Mouse (Mus musculus): ENCODE data around the gene Tbc1d4. TPM values are rescaled to one million over a fixed set of nuclear protein-coding genes. Genes with fewer than 3 reads are reported as not detected.
A peak's percentile ranks its signal among the peaks of the same experiment; 100 is the strongest.

Gene Tbc1d4
- total and polyA plus RNA-seq, 2 experiments = 0.82 to 3.2 TPM

DNA sequence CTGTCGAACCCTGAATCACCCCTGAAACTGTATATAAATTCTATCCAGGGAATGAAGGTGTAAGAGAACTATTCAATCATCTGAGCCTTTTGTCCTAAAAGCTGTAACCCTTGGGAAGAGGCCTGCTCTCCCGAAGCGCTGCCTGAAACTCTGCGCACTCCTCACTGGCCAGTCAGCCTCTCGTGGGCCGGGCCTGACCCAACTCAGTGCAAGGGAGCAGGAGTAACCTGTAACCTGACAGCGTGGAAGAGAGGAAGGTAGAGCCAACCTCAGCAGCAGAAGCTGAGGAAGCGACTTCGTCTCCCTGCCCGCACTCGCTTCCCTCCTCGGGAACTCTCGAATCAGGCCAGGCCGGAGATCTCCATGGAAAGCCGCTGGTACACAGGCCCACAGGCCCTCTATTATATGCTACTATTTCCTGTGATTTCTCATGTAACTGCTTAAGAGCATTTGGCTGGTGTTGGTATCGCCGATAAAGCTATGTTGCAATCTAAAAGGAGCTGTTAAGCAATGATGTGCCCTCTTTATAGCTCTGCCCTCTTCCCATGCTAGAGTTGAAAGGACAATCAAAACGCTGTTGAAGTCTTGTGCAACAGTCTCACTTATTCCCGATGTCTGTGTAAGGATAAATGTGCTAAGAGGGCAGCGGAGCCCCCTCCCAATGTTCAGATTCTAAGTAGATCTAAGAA lies 60.0 kb downstream of the Tbc1d4 start:
- no peak overlapping the region for H3K4me3 ChIP-seq (ENCODE audit: insufficient read depth, low read depth, low read length)
- H3K27ac ChIP-seq (replicated peaks; ENCODE audit: insufficient read depth, low read depth, low read length) = no peak overlapping the region
- 76% methylated on average over 20 of the region's 20 CpGs for WGBS
- peak; percentile 93 for DNase-seq (ENCODE audit: extremely low read depth, low read depth, low spot score)
- no peaks in the 10 kb centered on the region for H3K27me3 ChIP-seq (ENCODE audit: control insufficient read depth, insufficient read depth, low read length)
- TF ChIP-seq CTCF (IDR thresholded peaks at IDR 0.05; ENCODE audit: low read depth, low read length) (no peak), POLR2A (IDR thresholded peaks at IDR 0.05; ENCODE audit: extremely low read depth, insufficient read depth, low read length) (no peak)
- no peak overlapping the region for H3K9ac ChIP-seq (ENCODE audit: low read depth, low read length)
- no peaks in the 10 kb centered on the region for H3K36me3 ChIP-seq (ENCODE audit: control insufficient read depth, insufficient read depth, low read length)
- no peaks in the 10 kb centered on the region for H3K79me2 ChIP-seq (ENCODE audit: control insufficient read depth, insufficient read depth, low read length)
- H3K4me1 ChIP-seq (ENCODE audit: control insufficient read depth, insufficient read depth, low read length) = no peaks in the 10 kb centered on the region

DNA sequence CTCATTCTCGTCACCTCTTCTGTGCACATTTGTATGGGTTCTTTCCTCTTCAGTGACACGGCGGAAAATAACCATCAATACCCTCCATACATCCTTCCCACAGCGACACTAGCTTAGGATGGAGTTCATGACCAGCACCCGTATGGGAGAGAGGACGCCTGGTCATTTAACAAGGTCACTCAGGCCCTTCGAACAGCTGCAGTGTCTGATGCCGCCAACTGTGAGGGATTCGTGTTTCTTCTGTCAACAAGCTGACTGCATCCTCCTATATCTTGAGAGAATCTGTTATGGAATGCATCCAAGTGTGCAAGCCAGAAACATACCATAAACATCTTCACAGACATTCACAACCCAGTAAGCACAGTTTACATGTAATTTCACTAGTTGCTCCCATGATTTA lies 67.1 kb downstream of the Tbc1d4 start:
- WGBS = 79% methylated on average over 9 of the region's 9 CpGs

DNA sequence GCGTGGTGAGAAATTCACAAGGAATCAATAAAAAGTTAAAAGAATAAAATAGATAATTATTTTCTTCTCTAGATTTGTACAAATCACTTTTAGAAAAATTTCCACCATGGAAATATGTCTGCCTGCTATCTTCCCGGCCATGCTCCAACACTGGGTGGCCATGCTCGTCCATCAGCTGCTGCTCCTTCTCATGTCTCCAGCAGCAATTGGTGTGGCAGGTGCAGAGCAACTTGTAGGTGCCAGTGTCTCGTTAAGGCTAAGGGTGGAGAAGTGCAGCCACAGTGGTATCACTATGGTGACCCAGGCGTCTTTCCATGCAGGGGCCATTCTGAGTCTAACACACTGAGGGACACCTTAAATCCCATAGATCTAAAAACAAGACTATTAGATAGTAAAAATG lies 67.8 kb downstream of the Tbc1d4 start:
- Histone ChIP-seq H3K4me3 (ENCODE audit: insufficient read depth, low read depth, low read length) (no peak overlapping the region), H3K27me3 (ENCODE audit: control insufficient read depth, insufficient read depth, low read length) (no peaks in the 10 kb centered on the region), H3K36me3 (ENCODE audit: control insufficient read depth, insufficient read depth, low read length) (no peaks in the 10 kb centered on the region), H3K27ac (replicated peaks; ENCODE audit: insufficient read depth, low read depth, low read length) (no peak overlapping the region), H3K4me1 (ENCODE audit: control insufficient read depth, insufficient read depth, low read length) (no peaks in the 10 kb centered on the region), H3K9ac (ENCODE audit: low read depth, low read length) (no peak overlapping the region), H3K79me2 (ENCODE audit: control insufficient read depth, insufficient read depth, low read length) (no peaks in the 10 kb centered on the region)
- DNase-seq (ENCODE audit: extremely low read depth, low read depth, low spot score) = no peak
- TF ChIP-seq CTCF (IDR thresholded peaks at IDR 0.05; ENCODE audit: low read depth, low read length) (no peak), POLR2A (IDR thresholded peaks at IDR 0.05; ENCODE audit: extremely low read depth, insufficient read depth, low read length) (no peak)
- WGBS = 91% methylated on average over 5 of the region's 5 CpGs

More for the DNA sequence above, 67.1 kb downstream of the Tbc1d4 start:
- TF ChIP-seq CTCF (IDR thresholded peaks at IDR 0.05; ENCODE audit: low read depth, low read length) (no peak), POLR2A (IDR thresholded peaks at IDR 0.05; ENCODE audit: extremely low read depth, insufficient read depth, low read length) (no peak)
- Histone ChIP-seq H3K27ac (replicated peaks; ENCODE audit: insufficient read depth, low read depth, low read length) (no peak overlapping the region), H3K79me2 (ENCODE audit: control insufficient read depth, insufficient read depth, low read length) (no peaks in the 10 kb centered on the region), H3K9ac (ENCODE audit: low read depth, low read length) (no peak overlapping the region), H3K4me1 (ENCODE audit: control insufficient read depth, insufficient read depth, low read length) (no peaks in the 10 kb centered on the region), H3K36me3 (ENCODE audit: control insufficient read depth, insufficient read depth, low read length) (no peaks in the 10 kb centered on the region), H3K4me3 (ENCODE audit: insufficient read depth, low read depth, low read length) (no peak overlapping the region), H3K27me3 (ENCODE audit: control insufficient read depth, insufficient read depth, low read length) (no peaks in the 10 kb centered on the region)
- DNase-seq (ENCODE audit: extremely low read depth, low read depth, low spot score) = no peak

GRCm38 (mm10) chr14:101540466-101540865 lies 68.5 kb downstream of the Tbc1d4 start:
- Histone ChIP-seq H3K27me3 (ENCODE audit: control insufficient read depth, insufficient read depth, low read length) (no peaks in the 10 kb centered on the region), H3K4me1 (ENCODE audit: control insufficient read depth, insufficient read depth, low read length) (no peaks in the 10 kb centered on the region), H3K79me2 (ENCODE audit: control insufficient read depth, insufficient read depth, low read length) (no peaks in the 10 kb centered on the region), H3K9ac (ENCODE audit: low read depth, low read length) (no peak overlapping the region), H3K36me3 (ENCODE audit: control insufficient read depth, insufficient read depth, low read length) (no peaks in the 10 kb centered on the region), H3K4me3 (ENCODE audit: insufficient read depth, low read depth, low read length) (no peak overlapping the region), H3K27ac (replicated peaks; ENCODE audit: insufficient read depth, low read depth, low read length) (no peak overlapping the region)
- TF ChIP-seq CTCF (IDR thresholded peaks at IDR 0.05; ENCODE audit: low read depth, low read length) = no peak
- TF ChIP-seq POLR2A (IDR thresholded peaks at IDR 0.05; ENCODE audit: extremely low read depth, insufficient read depth, low read length) = no peak
- peak; percentile 67 for DNase-seq (ENCODE audit: extremely low read depth, low read depth, low spot score)
- WGBS = 96% methylated on average over 3 of the region's 3 CpGs

DNA sequence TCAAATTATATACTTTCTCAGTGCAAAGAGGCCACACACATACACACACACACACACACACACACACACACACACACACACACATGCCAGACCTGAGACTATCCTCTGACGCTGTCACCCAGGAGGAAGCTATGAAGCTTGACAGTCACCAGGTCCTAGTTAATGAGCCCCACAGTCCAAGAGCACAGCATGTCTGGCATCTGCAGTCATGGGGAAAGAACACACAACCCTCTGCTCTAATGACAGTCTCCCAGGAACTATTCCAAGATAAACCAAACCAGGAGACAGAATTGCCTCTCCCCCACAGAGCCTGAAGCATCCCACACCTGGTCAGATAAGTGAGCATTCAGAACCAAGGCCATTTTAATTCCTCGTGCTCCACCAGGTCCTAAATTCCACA lies 71.1 kb downstream of the Tbc1d4 start:
- Histone ChIP-seq H3K36me3 (ENCODE audit: control insufficient read depth, insufficient read depth, low read length) (no peaks in the 10 kb centered on the region), H3K27me3 (ENCODE audit: control insufficient read depth, insufficient read depth, low read length) (no peaks in the 10 kb centered on the region), H3K27ac (replicated peaks; ENCODE audit: insufficient read depth, low read depth, low read length) (no peak overlapping the region), H3K79me2 (ENCODE audit: control insufficient read depth, insufficient read depth, low read length) (no peaks in the 10 kb centered on the region), H3K4me3 (ENCODE audit: insufficient read depth, low read depth, low read length) (no peak overlapping the region), H3K4me1 (ENCODE audit: control insufficient read depth, insufficient read depth, low read length) (no peaks in the 10 kb centered on the region), H3K9ac (ENCODE audit: low read depth, low read length) (no peak overlapping the region)
- peak; percentile 60 for DNase-seq (ENCODE audit: extremely low read depth, low read depth, low spot score)
- 74% methylated on average over 2 of the region's 2 CpGs for WGBS
- TF ChIP-seq POLR2A (IDR thresholded peaks at IDR 0.05; ENCODE audit: extremely low read depth, insufficient read depth, low read length) (no peak), CTCF (IDR thresholded peaks at IDR 0.05; ENCODE audit: low read depth, low read length) (no peak)

DNA sequence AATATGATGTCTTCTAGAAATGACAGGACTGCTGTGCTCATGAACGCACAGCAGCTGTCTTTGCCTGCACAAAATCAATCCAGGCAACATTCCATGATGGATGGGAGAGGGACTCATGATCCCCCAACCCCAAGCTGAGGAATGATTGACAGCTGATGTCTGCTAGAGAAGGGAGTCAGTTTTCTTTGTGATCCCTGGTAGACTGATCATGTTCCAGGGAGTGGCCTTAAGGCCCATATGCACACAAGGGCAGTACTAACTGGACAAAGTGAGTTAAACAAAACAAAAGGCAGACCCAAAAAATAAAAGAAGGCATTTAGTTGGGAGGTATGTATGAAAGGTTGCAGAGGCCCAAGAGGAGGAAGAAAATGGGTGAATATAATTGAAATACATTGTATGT lies 71.6 kb downstream of the Tbc1d4 start:
- no peak for DNase-seq (ENCODE audit: extremely low read depth, low read depth, low spot score)
- no peak overlapping the region for H3K27ac ChIP-seq (replicated peaks; ENCODE audit: insufficient read depth, low read depth, low read length)
- no peak overlapping the region for H3K9ac ChIP-seq (ENCODE audit: low read depth, low read length)
- no peaks in the 10 kb centered on the region for H3K79me2 ChIP-seq (ENCODE audit: control insufficient read depth, insufficient read depth, low read length)
- no peaks in the 10 kb centered on the region for H3K4me1 ChIP-seq (ENCODE audit: control insufficient read depth, insufficient read depth, low read length)
- H3K27me3 ChIP-seq (ENCODE audit: control insufficient read depth, insufficient read depth, low read length) = no peaks in the 10 kb centered on the region
- 82% methylated on average over 1 of the region's 1 CpGs for WGBS
- H3K36me3 ChIP-seq (ENCODE audit: control insufficient read depth, insufficient read depth, low read length) = no peaks in the 10 kb centered on the region
- H3K4me3 ChIP-seq (ENCODE audit: insufficient read depth, low read depth, low read length) = no peak overlapping the region
- no peak for TF ChIP-seq CTCF (IDR thresholded peaks at IDR 0.05; ENCODE audit: low read depth, low read length)
- TF ChIP-seq POLR2A (IDR thresholded peaks at IDR 0.05; ENCODE audit: extremely low read depth, insufficient read depth, low read length) = no peak
